Mouse (Mus musculus): ENCODE measurements around the gene Csmd2. TPM values are rescaled to one million over a fixed set of nuclear protein-coding genes. Genes with fewer than 3 reads are reported as not detected.
"Not testable (repeated sequence)": the region's sequence is repeated elsewhere in the genome, so short reads cannot be mapped to it uniquely, and the experiment has no call there.

Gene Csmd2
- polyA plus RNA-seq, 1 experiment from 2014 or later, result not detected

DNA sequence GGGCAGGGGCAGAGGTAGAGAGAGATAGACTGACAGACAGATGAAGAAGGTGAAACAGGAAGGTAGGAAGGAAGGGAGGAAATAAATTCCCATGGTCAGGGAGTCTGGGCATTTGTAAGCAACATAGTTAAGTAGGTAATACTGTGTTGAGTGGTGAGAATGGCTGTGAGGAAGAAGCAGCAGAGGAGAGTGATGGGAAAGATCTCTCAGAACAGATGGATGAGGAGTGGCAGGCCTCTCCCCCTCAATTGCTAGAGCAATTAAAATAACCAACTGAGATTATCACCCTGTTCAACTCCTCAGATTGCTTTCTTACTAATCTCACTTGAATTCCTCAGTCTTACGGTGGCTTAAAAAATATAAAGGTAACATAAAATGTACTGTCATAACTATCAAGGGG lies 40.6 kb downstream of the Csmd2 start:
- H3K4me1 ChIP-seq (ENCODE audit: insufficient read depth, low read length), result no peaks in the 10 kb centered on the region
- H3K9me3 ChIP-seq (ENCODE audit: low read length), result no peaks in the 10 kb centered on the region
- no peaks in the 10 kb centered on the region for H3K27me3 ChIP-seq (ENCODE audit: insufficient read depth, low read length)
- no peaks in the 10 kb centered on the region for H3K36me3 ChIP-seq (ENCODE audit: insufficient read depth, low read length)
- no peak overlapping the region for H3K4me2 ChIP-seq (replicated peaks; ENCODE audit: low read depth, low read length)
- WGBS, result 72% methylated on average over 1 of the region's 1 CpGs
- no peak overlapping the region for H3K4me3 ChIP-seq (ENCODE audit: low read length)
- no peak overlapping the region for H3K27ac ChIP-seq (ENCODE audit: low read length)
- H3K9ac ChIP-seq (replicated peaks; ENCODE audit: low read length), result no peak overlapping the region
- ATAC-seq (ENCODE audit: low FRiP score, low TSS enrichment), result no peak

- no peak for ATAC-seq (ENCODE audit: low FRiP score, low TSS enrichment)
- H3K36me3 ChIP-seq (ENCODE audit: insufficient read depth, low read length), result no peaks in the 10 kb centered on the region
- no peak overlapping the region for H3K27ac ChIP-seq (ENCODE audit: low read length)
- no peak overlapping the region for H3K4me3 ChIP-seq (ENCODE audit: low read length)
- no peak overlapping the region for H3K4me2 ChIP-seq (replicated peaks; ENCODE audit: low read depth, low read length)
- H3K9ac ChIP-seq (replicated peaks; ENCODE audit: low read length), result no peak overlapping the region
- H3K27me3 ChIP-seq (ENCODE audit: insufficient read depth, low read length), result no peaks in the 10 kb centered on the region
- no peaks in the 10 kb centered on the region for H3K9me3 ChIP-seq (ENCODE audit: low read length)
- WGBS, result 68% methylated on average over 4 of the region's 4 CpGs
- H3K4me1 ChIP-seq (ENCODE audit: insufficient read depth, low read length), result no peaks in the 10 kb centered on the region
Observed at GRCm38 (mm10) chr4:128041901-128042300, 54.2 kb downstream of the Csmd2 start.

DNA sequence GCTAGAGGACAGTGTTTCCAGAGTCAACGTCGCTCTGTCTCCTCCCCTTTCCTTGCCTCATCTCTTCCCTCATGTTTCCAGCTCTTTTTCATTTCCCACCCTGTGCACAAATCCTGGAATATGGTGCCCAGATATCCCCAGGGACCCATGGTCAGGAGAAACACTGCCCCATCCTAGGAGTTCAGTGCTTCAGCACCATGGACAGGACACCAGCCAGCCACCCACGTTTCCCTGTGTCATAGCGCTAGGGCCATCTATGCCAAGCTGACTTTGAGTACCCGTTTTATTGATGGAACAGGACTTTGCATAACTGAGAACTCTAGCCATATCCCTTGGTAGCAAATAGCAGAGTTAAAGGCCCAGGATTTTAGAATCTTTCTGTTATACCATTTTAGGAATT lies 55.0 kb downstream of the Csmd2 start:
- no peak overlapping the region for H3K9ac ChIP-seq (replicated peaks; ENCODE audit: low read length)
- ATAC-seq (ENCODE audit: low FRiP score, low TSS enrichment), result no peak
- 27% methylated on average over 5 of the region's 5 CpGs for WGBS

GRCm38 (mm10) chr4:128048716-128049115 lies 61.1 kb downstream of the Csmd2 start:
- no peaks in the 10 kb centered on the region for H3K4me1 ChIP-seq (ENCODE audit: insufficient read depth, low read length)
- no peaks in the 10 kb centered on the region for H3K36me3 ChIP-seq (ENCODE audit: insufficient read depth, low read length)
- no peak overlapping the region for H3K4me2 ChIP-seq (replicated peaks; ENCODE audit: low read depth, low read length)
- H3K9me3 ChIP-seq (ENCODE audit: low read length), result no peaks in the 10 kb centered on the region
- no peaks in the 10 kb centered on the region for H3K27me3 ChIP-seq (ENCODE audit: insufficient read depth, low read length)
- no peak overlapping the region for H3K4me3 ChIP-seq (ENCODE audit: low read length)
- WGBS, result 65% methylated on average over 1 of the region's 1 CpGs
- no peak overlapping the region for H3K27ac ChIP-seq (ENCODE audit: low read length)
- no peak overlapping the region for H3K9ac ChIP-seq (replicated peaks; ENCODE audit: low read length)
- ATAC-seq (ENCODE audit: low FRiP score, low TSS enrichment), result no peak

More for the DNA sequence above, 55.0 kb downstream of the Csmd2 start:
- Histone ChIP-seq H3K9me3 (ENCODE audit: low read length) (no peaks in the 10 kb centered on the region), H3K36me3 (ENCODE audit: insufficient read depth, low read length) (no peaks in the 10 kb centered on the region), H3K27me3 (ENCODE audit: insufficient read depth, low read length) (no peaks in the 10 kb centered on the region), H3K4me3 (ENCODE audit: low read length) (no peak overlapping the region), H3K4me2 (replicated peaks; ENCODE audit: low read depth, low read length) (no peak overlapping the region), H3K27ac (ENCODE audit: low read length) (no peak overlapping the region), H3K4me1 (ENCODE audit: insufficient read depth, low read length) (no peaks in the 10 kb centered on the region)

GRCm38 (mm10) chr4:128052701-128053100 lies 65.0 kb downstream of the Csmd2 start:
- no peaks in the 10 kb centered on the region for H3K36me3 ChIP-seq (ENCODE audit: insufficient read depth, low read length)
- no peaks in the 10 kb centered on the region for H3K9me3 ChIP-seq (ENCODE audit: low read length)
- no peak overlapping the region for H3K27ac ChIP-seq (ENCODE audit: low read length)
- no peak overlapping the region for H3K9ac ChIP-seq (replicated peaks; ENCODE audit: low read length)
- WGBS, result 81% methylated on average over 8 of the region's 8 CpGs
- H3K4me1 ChIP-seq (ENCODE audit: insufficient read depth, low read length), result no peaks in the 10 kb centered on the region
- H3K4me2 ChIP-seq (replicated peaks; ENCODE audit: low read depth, low read length), result no peak overlapping the region
- H3K27me3 ChIP-seq (ENCODE audit: insufficient read depth, low read length), result no peaks in the 10 kb centered on the region
- no peak for ATAC-seq (ENCODE audit: low FRiP score, low TSS enrichment)
- H3K4me3 ChIP-seq (ENCODE audit: low read length), result no peak overlapping the region

DNA sequence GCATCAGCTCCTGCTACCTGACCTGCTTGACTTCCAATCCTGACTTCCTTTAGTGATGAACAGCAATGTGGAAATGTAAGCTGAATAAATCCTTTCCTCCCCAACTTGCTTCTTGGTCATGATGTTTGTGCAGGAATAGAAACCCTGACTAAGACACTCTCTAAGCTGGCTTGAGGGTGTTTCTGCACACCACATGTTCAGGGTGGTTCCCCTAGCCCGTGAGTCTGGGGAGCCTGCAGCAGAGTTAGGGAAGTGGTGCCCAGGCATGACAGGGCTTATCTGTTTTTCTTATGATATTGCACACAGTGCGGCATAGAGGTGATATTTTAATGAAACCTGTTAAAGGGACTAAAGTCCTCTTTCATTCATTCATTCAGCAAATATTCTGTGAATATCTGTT lies 73.6 kb downstream of the Csmd2 start:
- H3K9me3 ChIP-seq (ENCODE audit: low read length); H3K9ac ChIP-seq (replicated peaks; ENCODE audit: low read length); H3K4me2 ChIP-seq (replicated peaks; ENCODE audit: low read depth, low read length); H3K36me3 ChIP-seq (ENCODE audit: insufficient read depth, low read length); H3K27me3 ChIP-seq (ENCODE audit: insufficient read depth, low read length); H3K27ac ChIP-seq (ENCODE audit: low read length); H3K4me3 ChIP-seq (ENCODE audit: low read length); ATAC-seq (ENCODE audit: low FRiP score, low TSS enrichment); H3K4me1 ChIP-seq (ENCODE audit: insufficient read depth, low read length): not testable (repeated sequence)
- 82% methylated on average over 2 of the region's 2 CpGs for WGBS

- WGBS, result 83% methylated on average over 9 of the region's 9 CpGs
- ATAC-seq (ENCODE audit: low FRiP score, low TSS enrichment), result no peak
- no peaks in the 10 kb centered on the region for H3K9me3 ChIP-seq (ENCODE audit: low read length)
- no peak overlapping the region for H3K4me3 ChIP-seq (ENCODE audit: low read length)
- H3K4me1 ChIP-seq (ENCODE audit: insufficient read depth, low read length), result no peaks in the 10 kb centered on the region
- H3K36me3 ChIP-seq (ENCODE audit: insufficient read depth, low read length), result no peaks in the 10 kb centered on the region
- no peaks in the 10 kb centered on the region for H3K27me3 ChIP-seq (ENCODE audit: insufficient read depth, low read length)
- no peak overlapping the region for H3K4me2 ChIP-seq (replicated peaks; ENCODE audit: low read depth, low read length)
- no peak overlapping the region for H3K9ac ChIP-seq (replicated peaks; ENCODE audit: low read length)
- no peak overlapping the region for H3K27ac ChIP-seq (ENCODE audit: low read length)
Observed at GRCm38 (mm10) chr4:128067189-128067588, 79.5 kb downstream of the Csmd2 start.

- Histone ChIP-seq H3K36me3 (ENCODE audit: insufficient read depth, low read length) (no peaks in the 10 kb centered on the region), H3K27me3 (ENCODE audit: insufficient read depth, low read length) (no peaks in the 10 kb centered on the region), H3K9ac (replicated peaks; ENCODE audit: low read length) (no peak overlapping the region), H3K9me3 (ENCODE audit: low read length) (no peaks in the 10 kb centered on the region), H3K4me2 (replicated peaks; ENCODE audit: low read depth, low read length) (no peak overlapping the region), H3K4me1 (ENCODE audit: insufficient read depth, low read length) (no peaks in the 10 kb centered on the region), H3K4me3 (ENCODE audit: low read length) (no peak overlapping the region), H3K27ac (ENCODE audit: low read length) (no peak overlapping the region)
- 85% methylated on average over 3 of the region's 3 CpGs for WGBS
- ATAC-seq (ENCODE audit: low FRiP score, low TSS enrichment), result no peak
Observed at GRCm38 (mm10) chr4:128084466-128084865, 96.8 kb downstream of the Csmd2 start.

DNA sequence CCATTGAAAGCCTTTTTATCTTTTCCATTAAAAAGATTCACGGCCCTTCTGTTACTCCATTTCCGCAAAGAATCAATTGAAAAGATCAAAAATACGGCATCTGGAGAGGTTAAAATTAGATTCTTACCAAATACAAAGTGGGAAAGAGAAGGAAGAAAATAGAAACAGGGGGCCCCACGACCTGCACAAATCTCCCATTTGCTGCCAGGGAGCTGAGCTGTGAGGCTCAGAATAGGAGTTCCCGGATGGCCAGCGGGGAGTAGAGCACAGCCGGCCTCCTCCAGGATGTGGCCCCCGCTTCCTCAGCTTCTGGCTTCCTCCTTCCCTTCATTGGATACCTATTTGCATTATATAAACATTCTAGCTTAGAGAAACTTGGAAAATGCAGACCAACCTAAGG lies 97.4 kb downstream of the Csmd2 start:
- H3K9me3 ChIP-seq (ENCODE audit: low read length), result no peaks in the 10 kb centered on the region
- WGBS, result 57% methylated on average over 8 of the region's 8 CpGs
- H3K27ac ChIP-seq (ENCODE audit: low read length), result no peak overlapping the region
- no peak for ATAC-seq (ENCODE audit: low FRiP score, low TSS enrichment)
- no peak overlapping the region for H3K9ac ChIP-seq (replicated peaks; ENCODE audit: low read length)
- no peaks in the 10 kb centered on the region for H3K27me3 ChIP-seq (ENCODE audit: insufficient read depth, low read length)
- H3K36me3 ChIP-seq (ENCODE audit: insufficient read depth, low read length), result no peaks in the 10 kb centered on the region
- H3K4me3 ChIP-seq (ENCODE audit: low read length), result no peak overlapping the region
- H3K4me2 ChIP-seq (replicated peaks; ENCODE audit: low read depth, low read length), result no peak overlapping the region
- no peaks in the 10 kb centered on the region for H3K4me1 ChIP-seq (ENCODE audit: insufficient read depth, low read length)

GRCm38 (mm10) chr4:128087147-128087606 lies 99.5 kb downstream of the Csmd2 start:
- ATAC-seq (ENCODE audit: low FRiP score, low TSS enrichment), result no peak
- WGBS, result 40% methylated on average over 5 of the region's 5 CpGs
- H3K9me3 ChIP-seq (ENCODE audit: low read length), result no peaks in the 10 kb centered on the region

GRCm38 (mm10) chr4:128087704-128088103 lies 100.0 kb downstream of the Csmd2 start:
- Histone ChIP-seq H3K27ac (ENCODE audit: low read length) (no peak overlapping the region), H3K9ac (replicated peaks; ENCODE audit: low read length) (no peak overlapping the region), H3K4me1 (ENCODE audit: insufficient read depth, low read length) (no peaks in the 10 kb centered on the region), H3K27me3 (ENCODE audit: insufficient read depth, low read length) (no peaks in the 10 kb centered on the region), H3K4me3 (ENCODE audit: low read length) (no peak overlapping the region), H3K9me3 (ENCODE audit: low read length) (no peaks in the 10 kb centered on the region), H3K36me3 (ENCODE audit: insufficient read depth, low read length) (no peaks in the 10 kb centered on the region), H3K4me2 (replicated peaks; ENCODE audit: low read depth, low read length) (no peak overlapping the region)
- 4% methylated on average over 3 of the region's 3 CpGs for WGBS
- ATAC-seq (ENCODE audit: low FRiP score, low TSS enrichment), result peak; percentile 91

More at GRCm38 (mm10) chr4:128087147-128087606, 99.5 kb downstream of the Csmd2 start:
- Histone ChIP-seq H3K27ac (ENCODE audit: low read length) (no peak overlapping the region), H3K27me3 (ENCODE audit: insufficient read depth, low read length) (no peaks in the 10 kb centered on the region), H3K4me3 (ENCODE audit: low read length) (no peak overlapping the region), H3K36me3 (ENCODE audit: insufficient read depth, low read length) (no peaks in the 10 kb centered on the region), H3K9ac (replicated peaks; ENCODE audit: low read length) (no peak overlapping the region), H3K4me1 (ENCODE audit: insufficient read depth, low read length) (no peaks in the 10 kb centered on the region), H3K4me2 (replicated peaks; ENCODE audit: low read depth, low read length) (no peak overlapping the region)
